Mouse (Mus musculus): Measurements from ENCODE around the gene Cd47. TPM values are rescaled to one million over a fixed set of nuclear protein-coding genes. Genes with fewer than 3 reads are reported as not detected.

Gene Cd47
- total and polyA plus RNA-seq, 2 experiments, result 34.7 to 87.7 TPM

GRCm38 (mm10) chr16:49905041-49905440 lies 104.7 kb downstream of the Cd47 start:
- H3K27ac ChIP-seq (replicated peaks; ENCODE audit: insufficient read depth, low read depth, low read length), result peak overlapping the region; percentile 59; the same call in 1 of the 2 replicates
- no peak overlapping the region for H3K4me3 ChIP-seq (ENCODE audit: insufficient read depth, low read depth, low read length)
- peak; percentile 37 for DNase-seq (ENCODE audit: extremely low read depth, low read depth, low spot score)
- H3K36me3 ChIP-seq (ENCODE audit: control insufficient read depth, insufficient read depth, low read length), result peaks cover 35% of the 10 kb centered on the region
- no peaks in the 10 kb centered on the region for H3K27me3 ChIP-seq (ENCODE audit: control insufficient read depth, insufficient read depth, low read length)
- peaks cover 3% of the 10 kb centered on the region; the same call in 1 of the 2 replicates for H3K4me1 ChIP-seq (ENCODE audit: control insufficient read depth, insufficient read depth, low read length)
- WGBS, result 79% methylated on average over 3 of the region's 3 CpGs
- no peak overlapping the region for H3K9ac ChIP-seq (ENCODE audit: low read depth, low read length)
- peaks cover 2% of the 10 kb centered on the region; the same call in 1 of the 2 replicates for H3K79me2 ChIP-seq (ENCODE audit: control insufficient read depth, insufficient read depth, low read length)
- TF ChIP-seq CTCF (IDR thresholded peaks at IDR 0.05; ENCODE audit: low read depth, low read length) (no peak), POLR2A (IDR thresholded peaks at IDR 0.05; ENCODE audit: extremely low read depth, insufficient read depth, low read length) (no peak)

GRCm38 (mm10) chr16:49905601-49906001 lies 105.3 kb downstream of the Cd47 start:
- no peak for TF ChIP-seq POLR2A (IDR thresholded peaks at IDR 0.05; ENCODE audit: extremely low read depth, insufficient read depth, low read length)
- no peak for TF ChIP-seq CTCF (IDR thresholded peaks at IDR 0.05; ENCODE audit: low read depth, low read length)
- peaks cover 2% of the 10 kb centered on the region; the same call in 1 of the 2 replicates for H3K79me2 ChIP-seq (ENCODE audit: control insufficient read depth, insufficient read depth, low read length)
- no peak overlapping the region for H3K9ac ChIP-seq (ENCODE audit: low read depth, low read length)
- peaks cover 32% of the 10 kb centered on the region for H3K36me3 ChIP-seq (ENCODE audit: control insufficient read depth, insufficient read depth, low read length)
- H3K4me1 ChIP-seq (ENCODE audit: control insufficient read depth, insufficient read depth, low read length), result peaks cover 3% of the 10 kb centered on the region; the same call in 1 of the 2 replicates
- no peaks in the 10 kb centered on the region for H3K27me3 ChIP-seq (ENCODE audit: control insufficient read depth, insufficient read depth, low read length)
- H3K4me3 ChIP-seq (ENCODE audit: insufficient read depth, low read depth, low read length), result no peak overlapping the region
- H3K27ac ChIP-seq (replicated peaks; ENCODE audit: insufficient read depth, low read depth, low read length), result peak overlapping the region; percentile 28
- WGBS, result 79% methylated on average over 8 of the region's 8 CpGs
- DNase-seq (ENCODE audit: extremely low read depth, low read depth, low spot score), result no peak

GRCm38 (mm10) chr16:49906066-49906465 lies 105.7 kb downstream of the Cd47 start:
- H3K9ac ChIP-seq (ENCODE audit: low read depth, low read length), result no peak overlapping the region
- H3K79me2 ChIP-seq (ENCODE audit: control insufficient read depth, insufficient read depth, low read length), result peaks cover 2% of the 10 kb centered on the region; the same call in 1 of the 2 replicates
- H3K36me3 ChIP-seq (ENCODE audit: control insufficient read depth, insufficient read depth, low read length), result peaks cover 32% of the 10 kb centered on the region
- DNase-seq (ENCODE audit: extremely low read depth, low read depth, low spot score), result no peak
- H3K27me3 ChIP-seq (ENCODE audit: control insufficient read depth, insufficient read depth, low read length), result no peaks in the 10 kb centered on the region
- H3K4me1 ChIP-seq (ENCODE audit: control insufficient read depth, insufficient read depth, low read length), result peaks cover 3% of the 10 kb centered on the region; the same call in 1 of the 2 replicates
- H3K4me3 ChIP-seq (ENCODE audit: insufficient read depth, low read depth, low read length), result no peak overlapping the region
- H3K27ac ChIP-seq (replicated peaks; ENCODE audit: insufficient read depth, low read depth, low read length), result no peak overlapping the region
- 76% methylated on average over 5 of the region's 5 CpGs for WGBS
- TF ChIP-seq CTCF (IDR thresholded peaks at IDR 0.05; ENCODE audit: low read depth, low read length) (no peak), POLR2A (IDR thresholded peaks at IDR 0.05; ENCODE audit: extremely low read depth, insufficient read depth, low read length) (no peak)

DNA sequence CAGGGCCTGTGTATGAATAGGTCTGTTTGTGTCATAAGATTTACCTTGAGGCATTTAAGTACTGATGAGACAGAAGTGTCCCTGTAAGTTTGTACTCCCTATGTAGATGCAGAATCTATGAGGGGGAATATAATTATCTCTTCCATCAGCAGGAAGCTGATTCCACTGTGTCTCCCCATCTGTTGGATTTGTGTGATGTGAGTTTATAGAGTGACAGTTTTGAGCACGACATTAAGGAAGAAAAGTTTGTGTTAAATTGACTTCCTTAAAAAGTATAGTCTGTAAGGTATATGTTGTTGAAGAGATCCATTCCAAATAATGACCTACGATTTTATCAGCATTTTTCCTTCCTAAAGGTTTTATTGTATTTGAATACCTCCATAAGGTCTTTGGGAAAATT lies 106.6 kb downstream of the Cd47 start:
- Histone ChIP-seq H3K4me1 (ENCODE audit: control insufficient read depth, insufficient read depth, low read length) (peaks cover 3% of the 10 kb centered on the region; the same call in 1 of the 2 replicates), H3K4me3 (ENCODE audit: insufficient read depth, low read depth, low read length) (no peak overlapping the region), H3K9ac (ENCODE audit: low read depth, low read length) (no peak overlapping the region), H3K27me3 (ENCODE audit: control insufficient read depth, insufficient read depth, low read length) (no peaks in the 10 kb centered on the region), H3K27ac (replicated peaks; ENCODE audit: insufficient read depth, low read depth, low read length) (no peak overlapping the region), H3K36me3 (ENCODE audit: control insufficient read depth, insufficient read depth, low read length) (peaks cover 37% of the 10 kb centered on the region), H3K79me2 (ENCODE audit: control insufficient read depth, insufficient read depth, low read length) (no peaks in the 10 kb centered on the region; the same call in 1 of the 2 replicates)
- DNase-seq (ENCODE audit: extremely low read depth, low read depth, low spot score), result no peak
- WGBS, result 86% methylated on average over 2 of the region's 2 CpGs
- no peak for TF ChIP-seq POLR2A (IDR thresholded peaks at IDR 0.05; ENCODE audit: extremely low read depth, insufficient read depth, low read length)
- no peak for TF ChIP-seq CTCF (IDR thresholded peaks at IDR 0.05; ENCODE audit: low read depth, low read length)

DNA sequence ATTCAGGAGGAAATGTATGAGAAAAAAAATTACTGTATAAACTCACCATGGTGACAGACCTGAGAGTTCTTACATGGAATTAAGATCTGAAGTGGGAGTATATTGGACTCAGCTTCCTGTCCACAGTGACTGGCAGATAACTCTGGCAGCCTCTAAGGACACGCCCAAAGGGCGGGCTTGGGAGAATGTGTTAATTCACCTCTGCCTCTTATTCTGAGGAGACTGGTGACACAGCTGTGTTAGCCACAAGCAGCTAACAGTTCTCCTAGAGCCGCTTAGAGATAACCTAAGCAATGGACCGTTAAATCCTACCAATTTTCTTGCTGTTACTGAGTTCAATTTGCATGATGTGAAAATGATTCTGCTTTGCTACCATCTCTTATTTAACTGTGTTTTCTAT lies 107.0 kb downstream of the Cd47 start:
- no peaks in the 10 kb centered on the region; the same call in 1 of the 2 replicates for H3K79me2 ChIP-seq (ENCODE audit: control insufficient read depth, insufficient read depth, low read length)
- peak; percentile 25 for DNase-seq (ENCODE audit: extremely low read depth, low read depth, low spot score)
- no peak overlapping the region for H3K27ac ChIP-seq (replicated peaks; ENCODE audit: insufficient read depth, low read depth, low read length)
- 72% methylated on average over 4 of the region's 4 CpGs for WGBS
- peaks cover 3% of the 10 kb centered on the region; the same call in 1 of the 2 replicates for H3K4me1 ChIP-seq (ENCODE audit: control insufficient read depth, insufficient read depth, low read length)
- no peak for TF ChIP-seq CTCF (IDR thresholded peaks at IDR 0.05; ENCODE audit: low read depth, low read length)
- TF ChIP-seq POLR2A (IDR thresholded peaks at IDR 0.05; ENCODE audit: extremely low read depth, insufficient read depth, low read length), result no peak
- no peak overlapping the region for H3K4me3 ChIP-seq (ENCODE audit: insufficient read depth, low read depth, low read length)
- no peak overlapping the region for H3K9ac ChIP-seq (ENCODE audit: low read depth, low read length)
- H3K36me3 ChIP-seq (ENCODE audit: control insufficient read depth, insufficient read depth, low read length), result peaks cover 38% of the 10 kb centered on the region
- H3K27me3 ChIP-seq (ENCODE audit: control insufficient read depth, insufficient read depth, low read length), result no peaks in the 10 kb centered on the region

GRCm38 (mm10) chr16:49909536-49909935 lies 109.2 kb downstream of the Cd47 start:
- H3K36me3 ChIP-seq (ENCODE audit: control insufficient read depth, insufficient read depth, low read length), result peaks cover 27% of the 10 kb centered on the region
- no peaks in the 10 kb centered on the region; the same call in 1 of the 2 replicates for H3K79me2 ChIP-seq (ENCODE audit: control insufficient read depth, insufficient read depth, low read length)
- TF ChIP-seq POLR2A (IDR thresholded peaks at IDR 0.05; ENCODE audit: extremely low read depth, insufficient read depth, low read length) (no peak), CTCF (IDR thresholded peaks at IDR 0.05; ENCODE audit: low read depth, low read length) (no peak)
- H3K9ac ChIP-seq (ENCODE audit: low read depth, low read length), result no peak overlapping the region
- H3K4me1 ChIP-seq (ENCODE audit: control insufficient read depth, insufficient read depth, low read length), result peaks cover 3% of the 10 kb centered on the region; the same call in 1 of the 2 replicates
- H3K27me3 ChIP-seq (ENCODE audit: control insufficient read depth, insufficient read depth, low read length), result no peaks in the 10 kb centered on the region
- H3K4me3 ChIP-seq (ENCODE audit: insufficient read depth, low read depth, low read length), result no peak overlapping the region
- DNase-seq (ENCODE audit: extremely low read depth, low read depth, low spot score), result no peak
- WGBS, result 86% methylated on average over 8 of the region's 8 CpGs
- no peak overlapping the region for H3K27ac ChIP-seq (replicated peaks; ENCODE audit: insufficient read depth, low read depth, low read length)

All from liver, adult 2 months (tissue).